Mouse (Mus musculus) left cerebral cortex, postnatal 25 days (tissue): Measurements from ENCODE around the gene Elf2. TPM values are rescaled to one million over a fixed set of nuclear protein-coding genes. Genes with fewer than 3 reads are reported as not detected.

ENCODE experiments used
- DNase-seq, 2 experiments: peaks; one replicate each; pipeline ENCODE4 v3.0.0; 2022; ENCODE audit warnings: low spot score in 2 of 2, mixed read lengths in 1 of 2
- intact Hi-C: fragments of 180-260 bp; cut with DNase I; formaldehyde crosslinking; loops from one replicate; pipeline ENCODE4 v1.15.1; 2025
- total RNA-seq, 2 experiments: library from RNA; stranded (reverse); gene quantifications; 2 replicates each; pipeline ENCODE4 v1.2.3; 2021

The Elf2 gene
- total RNA-seq, 2 experiments from 2014 or later = 35.6 to 36.4 TPM

DNA sequence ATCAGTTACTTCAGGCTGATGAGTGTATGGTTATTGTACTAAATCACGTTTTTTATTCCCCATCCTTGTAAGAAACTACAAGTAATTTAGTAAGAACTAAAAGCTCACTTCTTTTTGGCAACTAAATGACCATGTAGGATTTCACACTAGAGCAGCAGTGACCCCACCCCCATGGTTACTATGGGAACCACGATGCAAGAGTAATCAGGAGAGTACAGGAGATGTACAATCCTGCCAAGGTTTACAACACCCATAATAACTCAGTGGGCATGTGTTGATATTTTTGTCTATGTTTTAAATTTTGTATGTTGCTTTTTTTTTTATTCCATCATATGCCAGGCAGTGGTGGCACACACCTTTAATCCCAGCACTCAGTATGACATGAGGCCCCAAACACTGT lies 45.2 kb downstream of the Elf2 start:
- peak; percentile 29 to 78 for DNase-seq
- intact Hi-C loops = no loop called here

- DNase-seq = no peak
- intact Hi-C loops = no loop called here
These were observed 46.2 kb downstream of the Elf2 start for GRCm38 (mm10) chr3:51294251-51294650.

- intact Hi-C loops = loop anchor here (1.0 to 2.0 kb wide), 2 partner anchors 64 to 76 kb away; no protein-coding TSS in a partner anchor
- DNase-seq = peak; percentile 82 to 90
These were observed 51.3 kb downstream of the Elf2 start for GRCm38 (mm10) chr3:51288880-51289821.

- intact Hi-C loops = no loop called here
- no peak for DNase-seq
These were observed 56.1 kb downstream of the Elf2 start for GRCm38 (mm10) chr3:51284375-51284774.

DNA sequence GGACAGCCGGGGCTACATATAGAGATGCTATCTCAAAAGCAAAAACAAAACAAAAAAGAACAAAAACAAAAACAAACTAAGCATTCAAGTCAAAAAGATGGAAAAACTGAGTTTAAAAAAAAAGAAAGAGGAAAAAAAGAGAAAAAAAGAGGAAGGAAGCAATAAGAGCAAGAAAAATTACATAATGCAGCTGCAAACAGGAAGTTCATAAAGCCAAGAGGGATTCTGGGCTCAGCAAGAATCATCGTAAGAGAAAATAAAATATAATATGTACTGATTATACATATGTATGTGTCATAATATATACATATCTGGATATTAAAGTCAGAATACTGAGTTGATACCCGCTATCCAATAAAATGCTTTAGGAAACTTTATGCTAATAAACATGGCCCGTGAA lies 58.7 kb downstream of the Elf2 start:
- intact Hi-C loops = no loop called here
- DNase-seq = no peak

GRCm38 (mm10) chr3:51278433-51278832 lies 62.0 kb downstream of the Elf2 start:
- intact Hi-C loops = no loop called here
- DNase-seq = no peak

DNA sequence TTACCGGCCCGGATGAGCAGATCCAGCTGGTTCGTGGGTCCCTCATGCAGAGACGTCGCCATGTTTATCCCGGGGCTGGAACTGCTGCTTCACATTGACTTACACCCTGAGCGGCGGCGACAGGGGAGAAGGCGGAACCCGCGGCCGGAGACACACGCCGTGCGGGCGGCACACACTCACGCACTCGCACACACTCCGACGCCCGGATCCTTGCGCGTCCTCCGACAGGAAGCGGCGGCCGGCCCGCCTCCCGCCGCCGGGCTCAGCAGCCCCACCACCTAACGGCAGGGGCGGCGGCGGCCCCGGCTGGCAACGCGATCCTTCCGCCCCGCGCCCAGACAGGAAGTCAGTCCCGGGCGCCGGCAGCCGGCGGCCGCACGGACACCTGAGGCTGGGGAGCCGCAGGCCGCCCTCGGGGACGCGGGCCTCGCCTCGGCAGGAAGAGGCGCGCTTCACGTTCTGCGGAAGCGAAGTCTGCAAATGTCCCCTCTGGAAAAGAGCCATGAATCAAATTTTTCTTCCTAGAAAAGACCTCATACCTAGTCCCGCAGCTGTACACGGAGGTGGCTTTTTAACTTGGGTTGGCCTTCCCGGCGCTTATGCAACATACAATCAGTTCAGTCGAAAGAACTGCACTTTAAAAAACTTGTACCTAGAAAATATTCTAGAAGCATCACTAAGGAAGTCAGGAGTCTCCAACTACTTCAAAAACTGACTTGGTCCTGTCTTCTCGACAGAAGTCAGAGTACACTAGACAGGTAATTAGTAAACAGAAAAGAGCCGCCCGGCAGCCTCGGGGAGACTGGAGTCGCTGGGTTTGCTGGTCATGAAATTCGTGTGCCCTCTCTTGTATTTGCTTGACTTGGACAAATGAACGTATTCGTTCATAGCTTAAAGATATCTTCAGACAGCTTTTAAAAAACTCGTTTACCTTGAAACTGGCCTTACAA lies 63.0 kb downstream of the Elf2 start:
- intact Hi-C loops = loop anchor here (2.0 kb wide), 1 partner anchor 53 kb away; the partner anchor contains the start of gene Noct
- peak; percentile 88 for DNase-seq

DNA sequence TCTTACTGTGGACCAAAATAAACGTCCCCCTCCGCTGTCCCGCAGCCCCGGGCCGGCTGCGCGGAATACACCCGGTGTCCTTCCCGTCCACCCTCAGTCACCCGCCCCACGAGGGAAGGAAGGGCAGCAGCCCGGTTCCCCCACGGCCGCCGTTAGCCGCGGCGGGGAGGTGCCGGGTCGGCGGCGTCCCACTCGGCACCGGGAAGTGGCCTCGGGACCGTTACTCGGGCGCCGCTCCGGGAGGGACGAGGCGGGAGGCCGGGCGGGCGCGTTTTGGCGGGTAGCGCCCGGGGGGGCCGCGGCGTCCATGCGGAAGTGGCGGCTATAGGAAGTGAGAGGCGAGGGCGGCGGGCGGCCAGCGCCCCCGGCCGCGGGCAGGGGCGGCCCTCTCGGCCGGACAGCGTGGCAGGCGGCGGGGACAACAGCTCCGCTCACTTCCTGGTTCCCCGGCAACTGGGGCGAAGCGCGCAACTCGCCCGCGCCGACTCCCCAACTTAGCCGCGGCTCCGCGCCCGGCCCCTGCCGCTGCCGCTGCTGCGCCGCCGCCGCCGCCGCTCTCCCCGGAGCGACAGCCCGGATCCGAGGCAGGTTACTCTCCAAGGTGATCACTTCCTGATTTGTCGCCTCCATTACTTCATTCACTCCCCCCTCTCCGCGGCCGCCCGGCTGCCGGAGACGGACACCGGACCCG lies 63.9 kb downstream of the Elf2 start:
- DNase-seq = peak; percentile 37 to 67
- intact Hi-C loops = loop anchor here (1.0 to 2.0 kb wide), 2 partner anchors 52 to 64 kb away; partner anchors contain the start of genes Elf2 and Noct

DNA sequence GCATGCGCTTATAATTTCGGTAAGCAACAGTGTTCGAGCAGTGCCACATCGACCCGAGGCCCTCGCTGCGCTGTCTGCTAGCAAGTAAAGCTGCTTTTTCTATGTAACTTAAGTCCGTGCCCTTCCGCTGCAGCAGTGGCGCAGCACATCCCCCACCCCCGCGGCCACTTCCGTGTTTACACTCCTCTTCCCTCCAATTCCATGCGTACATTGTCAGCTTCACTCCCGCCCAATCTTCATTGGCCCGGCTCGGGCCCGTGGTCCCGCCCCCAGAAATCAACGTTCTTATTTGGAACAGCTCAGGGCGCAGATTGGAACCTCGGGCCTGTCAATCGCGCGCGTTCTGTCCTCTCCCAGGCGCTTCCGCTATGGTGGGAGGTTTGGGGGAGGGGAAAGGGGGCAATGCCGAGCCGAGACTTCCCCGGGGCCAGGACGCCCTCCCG lies 64.5 kb downstream of the Elf2 start:
- peak; percentile 97 to 99 for DNase-seq
- intact Hi-C loops = loop anchor here (1.0 to 2.0 kb wide), 2 partner anchors 51 to 64 kb away; partner anchors contain the start of genes Elf2 and Noct

- DNase-seq = no peak
- intact Hi-C loops = no loop called here
These were observed 70.2 kb downstream of the Elf2 start for GRCm38 (mm10) chr3:51270069-51270817.

DNA sequence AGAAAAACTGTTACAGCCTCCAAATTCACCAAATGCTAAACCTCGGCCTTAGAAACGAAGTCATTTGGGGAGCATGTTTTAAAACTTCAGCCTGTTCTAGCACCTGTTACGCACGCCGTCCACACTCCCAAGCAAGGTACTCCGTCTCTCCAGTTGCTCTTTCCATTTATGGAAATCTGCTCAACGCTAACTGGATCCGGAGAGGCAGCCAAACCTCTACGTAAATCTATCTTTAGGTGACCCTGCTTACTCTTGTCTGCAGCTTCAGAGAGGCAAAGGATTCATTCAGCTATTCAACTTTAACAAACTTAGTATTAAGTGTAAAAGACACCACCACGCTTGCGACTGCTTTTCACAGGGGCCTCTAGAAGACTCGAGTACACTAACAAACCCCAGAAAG lies 72.0 kb downstream of the Elf2 start:
- DNase-seq = no peak
- intact Hi-C loops = no loop called here

- intact Hi-C loops = no loop called here
- DNase-seq = no peak
These were observed 77.5 kb downstream of the Elf2 start for GRCm38 (mm10) chr3:51262942-51263341.

GRCm38 (mm10) chr3:51258070-51258469 lies 82.4 kb downstream of the Elf2 start:
- no peak for DNase-seq
- intact Hi-C loops = no loop called here

GRCm38 (mm10) chr3:51256450-51256849 lies 84.0 kb downstream of the Elf2 start:
- intact Hi-C loops = no loop called here
- no peak for DNase-seq

- intact Hi-C loops = no loop called here
- DNase-seq = no peak
These were observed 85.7 kb downstream of the Elf2 start for GRCm38 (mm10) chr3:51254784-51255183.

DNA sequence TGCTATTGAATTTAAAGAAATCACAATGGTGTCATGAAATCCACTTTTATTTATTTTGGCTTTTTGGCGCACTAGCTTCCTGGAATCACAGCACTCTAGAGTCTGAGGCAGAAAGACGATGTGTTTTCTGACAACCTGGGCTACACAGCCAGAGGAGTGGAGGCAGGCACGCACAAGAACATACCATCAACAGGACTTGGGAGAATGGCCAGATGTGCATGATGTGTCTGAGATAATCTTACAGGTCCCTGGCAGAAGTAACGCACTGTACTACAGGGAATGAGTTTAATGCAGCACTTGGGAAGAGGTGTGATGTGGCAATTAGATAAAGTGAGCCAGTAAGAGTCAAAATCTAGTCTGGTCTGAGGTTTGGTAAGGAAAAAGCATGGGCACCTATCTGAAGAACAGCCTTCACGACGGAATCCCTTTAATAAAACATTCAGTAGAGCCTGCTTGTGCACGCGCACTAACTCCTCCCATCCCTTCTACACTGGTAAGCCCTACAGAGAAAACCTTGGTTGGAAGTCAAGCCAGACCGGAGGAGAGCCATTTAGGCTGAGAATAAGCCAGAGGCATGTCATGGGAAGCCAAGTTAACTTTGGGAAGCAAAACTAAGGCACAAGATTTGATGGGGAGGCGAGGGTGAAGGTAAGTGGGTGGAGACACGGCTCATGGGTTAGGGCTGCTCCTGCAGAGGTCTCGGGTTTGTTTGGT lies 87.6 kb downstream of the Elf2 start:
- no peak for DNase-seq
- intact Hi-C loops = no loop called here

DNA sequence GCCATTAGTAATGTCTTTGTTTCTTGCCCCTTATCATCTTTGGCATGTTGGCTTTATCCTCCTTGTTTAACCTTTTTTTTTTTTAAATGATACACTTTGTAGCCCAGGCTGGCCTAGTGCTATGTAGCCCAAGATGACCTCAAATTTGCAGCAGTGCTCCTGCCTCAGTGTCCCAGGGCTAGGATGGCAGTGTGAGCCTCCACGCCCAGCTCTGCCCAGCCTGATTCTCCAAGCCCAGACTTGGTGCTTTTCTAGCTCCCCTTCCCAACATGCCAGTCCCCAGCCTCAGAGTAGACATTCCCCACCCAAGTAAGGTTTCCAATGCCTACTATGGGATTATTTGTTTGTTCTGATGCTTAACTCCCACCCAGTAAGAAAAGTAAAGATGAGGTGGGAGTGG lies 88.2 kb downstream of the Elf2 start:
- intact Hi-C loops = no loop called here
- no peak for DNase-seq

DNA sequence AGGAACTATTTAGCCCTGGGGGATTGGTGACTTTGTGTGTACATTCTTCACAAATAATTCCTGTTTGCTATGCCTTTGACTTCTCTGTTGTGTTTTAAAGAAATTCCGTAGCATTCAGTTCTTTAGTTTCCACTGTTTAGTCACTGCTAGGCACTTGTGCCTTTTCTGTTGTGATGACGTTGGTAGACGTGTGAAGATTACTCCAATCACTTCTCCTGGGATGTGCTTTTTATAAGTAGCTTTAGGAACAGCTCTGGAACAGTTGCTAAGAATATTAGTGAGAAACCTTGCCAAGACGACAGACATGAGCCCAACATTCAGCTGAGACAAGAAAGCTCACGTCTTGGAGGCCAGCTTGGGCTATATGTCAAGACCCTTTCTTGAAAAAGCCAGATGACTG lies 89.4 kb downstream of the Elf2 start:
- peak in 1 of 2 experiments; percentile 69 for DNase-seq
- intact Hi-C loops = no loop called here
